Mouse (Mus musculus): ENCODE results near the gene Smyd3. TPM values are rescaled to one million over a fixed set of nuclear protein-coding genes. Genes with fewer than 3 reads are reported as not detected.

Gene Smyd3
- polyA plus RNA-seq, 1 experiment = 2.4 TPM

DNA sequence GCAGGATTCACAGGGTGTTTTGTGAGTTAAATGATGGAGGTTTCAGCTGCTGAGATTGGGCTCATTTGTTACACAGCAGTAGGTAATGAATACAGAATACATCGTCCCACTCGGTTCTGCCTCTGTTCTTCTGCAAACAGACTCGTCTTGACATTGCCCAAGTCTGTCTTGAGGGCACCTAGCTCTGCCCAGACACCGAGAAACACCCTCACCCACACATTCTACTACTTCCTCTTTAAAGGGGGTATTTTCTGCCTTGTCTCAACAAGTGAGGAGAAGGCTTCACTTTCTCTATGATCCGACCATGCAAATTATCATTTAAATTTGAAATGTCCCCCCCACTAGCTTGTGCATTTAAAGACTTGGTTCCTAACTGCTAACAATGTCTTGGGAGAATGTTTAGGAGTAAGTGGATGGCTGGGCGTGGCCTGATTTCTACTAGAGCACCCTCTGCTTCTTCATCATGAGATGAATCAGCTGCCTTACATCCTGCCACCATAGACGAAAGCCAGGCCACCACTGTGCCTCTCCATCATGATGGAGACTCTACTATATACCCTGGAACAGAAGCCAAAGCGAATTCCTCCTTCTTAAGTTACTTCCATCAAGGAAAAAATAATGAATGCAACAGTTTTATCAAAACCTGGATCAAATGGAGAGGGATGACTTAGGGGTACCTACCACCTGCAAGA, 593.2 kb downstream of the Smyd3 start:
- no peaks in the 10 kb centered on the region for H3K36me3 ChIP-seq (ENCODE audit: control insufficient read depth, insufficient read depth, low read length)
- TF ChIP-seq CTCF (IDR thresholded peaks at IDR 0.05; ENCODE audit: control insufficient read depth, insufficient read depth, insufficient replicate concordance, low read depth, low read length) = no peak
- TF ChIP-seq POLR2A (IDR thresholded peaks at IDR 0.05; ENCODE audit: control insufficient read depth, low read depth, low read length) = no peak
- H3K4me1 ChIP-seq (ENCODE audit: control insufficient read depth, insufficient read depth, low read length) = no peaks in the 10 kb centered on the region
- no peak overlapping the region for H3K27ac ChIP-seq (ENCODE audit: control insufficient read depth, insufficient read depth, low read depth, low read length)
- H3K27me3 ChIP-seq (ENCODE audit: control insufficient read depth, insufficient read depth, low read length) = no peaks in the 10 kb centered on the region
- H3K4me3 ChIP-seq (ENCODE audit: control insufficient read depth, low read depth, low read length) = no peak overlapping the region

DNA sequence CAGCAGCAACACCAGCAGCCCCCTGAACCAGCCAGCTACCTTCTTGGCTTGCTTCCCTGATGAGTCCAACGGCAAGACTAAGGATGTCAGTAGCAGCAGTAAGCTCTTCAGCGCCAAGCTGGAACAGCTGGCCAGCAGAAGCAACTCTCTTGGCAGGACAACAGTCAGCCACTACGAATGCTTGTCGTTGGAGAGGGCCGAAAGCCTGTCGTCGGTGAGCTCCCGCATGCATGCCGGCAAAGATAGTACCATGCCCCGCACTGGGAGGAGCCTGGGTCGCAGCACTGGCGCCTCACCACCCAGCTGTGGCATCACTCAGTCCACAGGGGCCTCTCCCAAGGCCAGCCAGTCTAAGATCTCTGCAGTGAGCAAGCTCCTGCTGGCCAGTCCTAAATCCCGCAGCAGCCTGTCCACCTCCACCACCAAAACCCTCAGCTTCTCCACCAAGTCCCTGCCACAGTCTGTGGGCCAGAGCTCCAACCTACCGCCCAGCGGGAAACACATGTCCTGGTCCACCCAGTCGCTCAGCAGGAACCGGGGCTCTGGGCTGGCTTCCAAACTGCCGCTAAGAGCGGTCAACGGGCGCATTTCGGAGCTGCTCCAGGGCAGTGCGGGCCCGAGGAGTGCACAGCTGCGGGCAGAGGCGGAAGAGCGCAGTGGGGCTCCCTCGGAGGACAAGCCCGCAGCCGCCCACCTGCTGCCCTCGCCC, 600.5 kb downstream of the Smyd3 start:
- H3K27ac ChIP-seq (ENCODE audit: control insufficient read depth, insufficient read depth, low read depth, low read length) = no peak overlapping the region
- no peak overlapping the region for H3K4me3 ChIP-seq (ENCODE audit: control insufficient read depth, low read depth, low read length)
- no peak for TF ChIP-seq POLR2A (IDR thresholded peaks at IDR 0.05; ENCODE audit: control insufficient read depth, low read depth, low read length)
- TF ChIP-seq CTCF (IDR thresholded peaks at IDR 0.05; ENCODE audit: control insufficient read depth, insufficient read depth, insufficient replicate concordance, low read depth, low read length) = no peak

GRCm38 (mm10) chr1:178915056-178915455, 602.8 kb downstream of the Smyd3 start:
- Histone ChIP-seq H3K4me3 (ENCODE audit: control insufficient read depth, low read depth, low read length) (no peak overlapping the region), H3K36me3 (ENCODE audit: control insufficient read depth, insufficient read depth, low read length) (no peaks in the 10 kb centered on the region), H3K4me1 (ENCODE audit: control insufficient read depth, insufficient read depth, low read length) (peaks cover 5% of the 10 kb centered on the region; the same call in 1 of the 2 replicates), H3K27ac (ENCODE audit: control insufficient read depth, insufficient read depth, low read depth, low read length) (no peak overlapping the region), H3K27me3 (ENCODE audit: control insufficient read depth, insufficient read depth, low read length) (no peaks in the 10 kb centered on the region)
- TF ChIP-seq CTCF (IDR thresholded peaks at IDR 0.05; ENCODE audit: control insufficient read depth, insufficient read depth, insufficient replicate concordance, low read depth, low read length) = no peak
- TF ChIP-seq POLR2A (IDR thresholded peaks at IDR 0.05; ENCODE audit: control insufficient read depth, low read depth, low read length) = no peak

More for the DNA sequence above, 600.5 kb downstream of the Smyd3 start:
- Histone ChIP-seq H3K4me1 (ENCODE audit: control insufficient read depth, insufficient read depth, low read length) (peaks cover 5% of the 10 kb centered on the region; the same call in 1 of the 2 replicates), H3K36me3 (ENCODE audit: control insufficient read depth, insufficient read depth, low read length) (no peaks in the 10 kb centered on the region), H3K27me3 (ENCODE audit: control insufficient read depth, insufficient read depth, low read length) (no peaks in the 10 kb centered on the region)

- H3K4me3 ChIP-seq (ENCODE audit: control insufficient read depth, low read depth, low read length) = no peak overlapping the region
- H3K27ac ChIP-seq (ENCODE audit: control insufficient read depth, insufficient read depth, low read depth, low read length) = no peak overlapping the region
- peaks cover 4% of the 10 kb centered on the region; the same call in 1 of the 2 replicates for H3K4me1 ChIP-seq (ENCODE audit: control insufficient read depth, insufficient read depth, low read length)
- no peaks in the 10 kb centered on the region for H3K36me3 ChIP-seq (ENCODE audit: control insufficient read depth, insufficient read depth, low read length)
- no peak for TF ChIP-seq POLR2A (IDR thresholded peaks at IDR 0.05; ENCODE audit: control insufficient read depth, low read depth, low read length)
- TF ChIP-seq CTCF (IDR thresholded peaks at IDR 0.05; ENCODE audit: control insufficient read depth, insufficient read depth, insufficient replicate concordance, low read depth, low read length) = no peak
- no peaks in the 10 kb centered on the region for H3K27me3 ChIP-seq (ENCODE audit: control insufficient read depth, insufficient read depth, low read length)
Observed at GRCm38 (mm10) chr1:178912936-178913716, 604.7 kb downstream of the Smyd3 start.

GRCm38 (mm10) chr1:178910951-178911350, 606.9 kb downstream of the Smyd3 start:
- Histone ChIP-seq H3K4me1 (ENCODE audit: control insufficient read depth, insufficient read depth, low read length) (no peaks in the 10 kb centered on the region), H3K27ac (ENCODE audit: control insufficient read depth, insufficient read depth, low read depth, low read length) (no peak overlapping the region)
- TF ChIP-seq POLR2A (IDR thresholded peaks at IDR 0.05; ENCODE audit: control insufficient read depth, low read depth, low read length) = no peak
- no peak for TF ChIP-seq CTCF (IDR thresholded peaks at IDR 0.05; ENCODE audit: control insufficient read depth, insufficient read depth, insufficient replicate concordance, low read depth, low read length)

More at GRCm38 (mm10) chr1:178910951-178911350, 606.9 kb downstream of the Smyd3 start:
- Histone ChIP-seq H3K27me3 (ENCODE audit: control insufficient read depth, insufficient read depth, low read length) (no peaks in the 10 kb centered on the region), H3K36me3 (ENCODE audit: control insufficient read depth, insufficient read depth, low read length) (no peaks in the 10 kb centered on the region), H3K4me3 (ENCODE audit: control insufficient read depth, low read depth, low read length) (no peak overlapping the region)

Other genes with a start within 250 kb of the Smyd3 start
- gene Tfb2m, start 28.2 kb upstream of the Smyd3 start, polyA plus RNA-seq (2012; rRNA removed) = 4.9 and 6.7 TPM in 2 replicates
- gene Cnst, start 28.3 kb upstream of the Smyd3 start, polyA plus RNA-seq (2012; rRNA removed) = 10.3 and 11.0 TPM in 2 replicates
- gene Sccpdh, start 150.2 kb upstream of the Smyd3 start, polyA plus RNA-seq (2012; rRNA removed) = 196 and 222 TPM in 2 replicates
- 0.07 and 0.34 TPM in 2 replicates for gene Kif28, start 227.2 kb upstream of the Smyd3 start, polyA plus RNA-seq (2012; rRNA removed)

Data from testis, adult 2 months (tissue).